In genomic region chr2:35621796-35622195, GRCm38 (mm10) we compare ENCODE assay signal across 8 mouse cellular contexts.
DNase-seq lines count a peak whose midpoint lies in the region; ATAC-seq and TF ChIP-seq lines count a peak whose summit lies in the region.

No protein-coding gene starts in this region.

- no peak for TF ChIP-seq CTCF in gastrocnemius, adult 2 months (IDR thresholded peaks at IDR 0.05)
- TF ChIP-seq CTCF in liver, embryonic 14.5 days (IDR thresholded peaks at IDR 0.05; ENCODE audit: low read depth) = no peak

- under 1% methylated on average over 41 of the region's 41 CpGs for WGBS in intestine, embryonic 14.5 days
- WGBS in liver, embryonic 14.5 days (ENCODE audit: insufficient replicate concordance) = 3% methylated on average over 33 of the region's 41 CpGs
- WGBS in neural tube, embryonic 13.5 days = 2% methylated on average over 39 of the region's 41 CpGs

- H3K9me3 ChIP-seq in intestine, embryonic 14.5 days (ENCODE audit: control insufficient read depth, low read length) = no peaks in the 10 kb centered on the region
- no peaks in the 10 kb centered on the region for H3K9me3 ChIP-seq in liver, embryonic 14.5 days (ENCODE audit: control insufficient read depth, low read length)
- H3K9me3 ChIP-seq in neural tube, embryonic 13.5 days = no peaks in the 10 kb centered on the region

- ATAC-seq in intestine, embryonic 14.5 days (replicated peaks; ENCODE audit: low FRiP score, low TSS enrichment, low read depth) = peak; percentile 80
- ATAC-seq in liver, embryonic 14.5 days (ENCODE audit: insufficient read depth) = peak; percentile 36; the same call in 1 of the 2 replicates
- ATAC-seq in neural tube, embryonic 13.5 days (ENCODE audit: low read depth) = peak; percentile 66

- H3K4me2 ChIP-seq in intestine, embryonic 14.5 days (ENCODE audit: low read length) = peak overlapping the region; percentile 79
- H3K4me2 ChIP-seq in liver, embryonic 14.5 days (ENCODE audit: low read depth) = peak overlapping the region; percentile 56
- peak overlapping the region; percentile 89 for H3K4me2 ChIP-seq in neural tube, embryonic 13.5 days

- H3K27ac ChIP-seq in gastrocnemius, adult 2 months = peak overlapping the region; percentile 87
- H3K27ac ChIP-seq in intestine, embryonic 14.5 days (ENCODE audit: low read depth) = peak overlapping the region; percentile 78
- no peak overlapping the region for H3K27ac ChIP-seq in liver, embryonic 14.5 days
- peak overlapping the region; percentile 54; the same call in 1 of the 2 replicates for H3K27ac ChIP-seq in neural tube, embryonic 13.5 days (replicated peaks)

- peak; percentile 83 for DNase-seq in gastrocnemius, adult 2 months
- no peak for DNase-seq in gastrocnemius, adult 18-20 months (ENCODE audit: low spot score)
- peak; percentile 94 to 96 for DNase-seq in cerebellum, postnatal 10 days
- DNase-seq in gastrocnemius, postnatal 14 days = peak; percentile 67
- peak; percentile 85 for DNase-seq in intestine, embryonic 14.5 days (ENCODE audit: low spot score)
- DNase-seq in liver, embryonic 14.5 days (ENCODE audit: low read depth in 3 of 3, low spot score in 3 of 3) = no peak
- no peak for DNase-seq in c-Kit-positive CD71-positive TER-119-positive erythroid progenitor cells, embryonic 14.5 days (ENCODE audit: low spot score)

- peak overlapping the region; percentile 85 for H3K9ac ChIP-seq in intestine, embryonic 14.5 days (ENCODE audit: low read length)
- no peak overlapping the region for H3K9ac ChIP-seq in liver, embryonic 14.5 days (replicated peaks)
- H3K9ac ChIP-seq in neural tube, embryonic 13.5 days = peak overlapping the region; percentile 81

- intact Hi-C loops in gastrocnemius, adult 2 months (cut with DNase I) = loop anchor here (5.0 kb wide), 1 partner anchor 74 kb away; no protein-coding TSS in a partner anchor
- intact Hi-C loops in gastrocnemius, postnatal 14 days (cut with DNase I; ENCODE audit: low total_unique reads) = no loop called here

- 0 out of 2 replicates have a peak, but pooled peaks cover 15% of the 10 kb centered on the region for H3K36me3 ChIP-seq in intestine, embryonic 14.5 days (ENCODE audit: control insufficient read depth, insufficient read depth, low read length)
- no peaks in the 10 kb centered on the region for H3K36me3 ChIP-seq in liver, embryonic 14.5 days (replicated peaks; ENCODE audit: control insufficient read depth, insufficient read depth, low read depth)
- no peaks in the 10 kb centered on the region for H3K36me3 ChIP-seq in neural tube, embryonic 13.5 days

- no peaks in the 10 kb centered on the region for H3K27me3 ChIP-seq in intestine, embryonic 14.5 days (replicated peaks; ENCODE audit: control insufficient read depth, insufficient read depth, low read length)
- peaks cover 6% of the 10 kb centered on the region for H3K27me3 ChIP-seq in liver, embryonic 14.5 days (ENCODE audit: control insufficient read depth, insufficient read depth, low read length)
- H3K27me3 ChIP-seq in neural tube, embryonic 13.5 days = no peaks in the 10 kb centered on the region

- no peak for TF ChIP-seq EP300 in liver, embryonic 14.5 days (IDR thresholded peaks at IDR 0.05; ENCODE audit: low read depth)

- peak overlapping the region; percentile 75 for H3K4me3 ChIP-seq in gastrocnemius, adult 2 months
- peak overlapping the region; percentile 81 for H3K4me3 ChIP-seq in intestine, embryonic 14.5 days (ENCODE audit: low read depth, low read length)
- H3K4me3 ChIP-seq in liver, embryonic 14.5 days (ENCODE audit: insufficient read depth in 1 of 2, low read depth in 2 of 2, low read length in 2 of 2) = peak overlapping the region; percentile 52 to 62
- H3K4me3 ChIP-seq in neural tube, embryonic 13.5 days = peak overlapping the region; percentile 56

- peaks cover 76% of the 10 kb centered on the region for H3K4me1 ChIP-seq in intestine, embryonic 14.5 days (replicated peaks; ENCODE audit: control insufficient read depth, insufficient read depth, low read length)
- H3K4me1 ChIP-seq in liver, embryonic 14.5 days (replicated peaks; ENCODE audit: control insufficient read depth in 2 of 2, insufficient read depth in 2 of 2, low read length in 1 of 2) = peaks cover 0 to 27% of the 10 kb centered on the region in 2 experiments; a peak in 3 of 4 replicates
- peaks cover 76% of the 10 kb centered on the region for H3K4me1 ChIP-seq in neural tube, embryonic 13.5 days (replicated peaks)

Comparison
In these comparisons a context has a peak if more than half of its experiments do, and no peak if none do; other contexts are left out.
1. DNase-seq: peak in gastrocnemius, adult 2 months (single experiment), cerebellum, postnatal 10 days (2 of 2), gastrocnemius, postnatal 14 days (single experiment) and intestine, embryonic 14.5 days (single experiment); none in gastrocnemius, adult 18-20 months (single experiment), liver, embryonic 14.5 days (0 of 3) and c-Kit-positive CD71-positive TER-119-positive erythroid progenitor cells, embryonic 14.5 days (single experiment).
2. Peak in every context shown above with its lines, with median percentiles within 50 percentile points of each other: H3K4me3 ChIP-seq, ATAC-seq and H3K4me2 ChIP-seq.